Mouse (Mus musculus) MN1 (cell line): ENCODE measurements around the gene Acot6.
"Not testable (repeated sequence)": the region's sequence is repeated elsewhere in the genome, so short reads cannot be mapped to it uniquely, and the experiment has no call there.

ENCODE experiments used
- DNase-seq: peaks from one replicate; pipeline ENCODE4 v3.0.0-alpha.2; 2016; ENCODE audit warnings: low spot score

The Acot6 gene

DNA sequence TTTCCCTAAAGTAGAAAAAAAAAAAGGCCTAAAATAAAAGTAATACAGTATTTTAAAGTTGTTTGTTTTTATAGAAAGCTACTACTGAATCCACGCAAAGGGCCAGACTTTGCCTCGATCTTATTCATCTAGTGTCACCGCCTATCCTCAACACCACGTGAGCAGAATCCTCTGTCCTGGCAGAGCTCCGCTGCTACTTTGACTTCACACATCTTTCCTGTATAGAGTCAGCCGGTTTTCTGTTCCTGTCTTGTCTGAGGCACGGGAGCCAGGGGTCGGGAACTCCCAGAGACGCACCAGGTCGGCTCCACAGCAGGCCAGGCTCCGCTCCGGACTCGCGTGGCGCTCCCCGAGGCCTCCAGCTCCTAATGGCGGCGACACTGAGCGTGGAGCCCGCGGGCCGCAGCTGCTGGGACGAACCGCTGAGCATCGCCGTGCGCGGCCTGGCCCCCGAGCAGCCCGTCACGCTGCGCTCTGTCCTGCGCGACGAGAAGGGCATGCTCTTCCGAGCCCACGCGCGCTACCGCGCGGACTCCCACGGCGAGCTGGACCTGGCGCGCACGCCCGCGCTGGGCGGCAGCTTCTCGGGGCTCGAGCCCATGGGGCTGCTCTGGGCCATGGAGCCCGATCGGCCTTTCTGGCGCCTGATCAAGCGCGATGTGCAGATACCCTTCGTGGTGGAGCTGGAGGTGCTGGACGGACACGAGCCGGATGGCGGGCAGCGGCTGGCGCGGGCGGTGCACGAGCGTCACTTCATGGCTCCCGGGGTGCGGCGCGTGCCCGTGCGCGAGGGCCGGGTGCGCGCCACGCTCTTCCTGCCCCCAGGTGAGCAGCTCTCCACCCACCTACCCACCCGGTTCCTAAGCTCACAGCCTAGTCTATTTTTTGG lies at the start of gene Acot6:
Gene Acot6, plus strand, starts transcription at position 51 of the 889 bp plus-strand sequence.
- DNase-seq = not testable (repeated sequence)

DNA sequence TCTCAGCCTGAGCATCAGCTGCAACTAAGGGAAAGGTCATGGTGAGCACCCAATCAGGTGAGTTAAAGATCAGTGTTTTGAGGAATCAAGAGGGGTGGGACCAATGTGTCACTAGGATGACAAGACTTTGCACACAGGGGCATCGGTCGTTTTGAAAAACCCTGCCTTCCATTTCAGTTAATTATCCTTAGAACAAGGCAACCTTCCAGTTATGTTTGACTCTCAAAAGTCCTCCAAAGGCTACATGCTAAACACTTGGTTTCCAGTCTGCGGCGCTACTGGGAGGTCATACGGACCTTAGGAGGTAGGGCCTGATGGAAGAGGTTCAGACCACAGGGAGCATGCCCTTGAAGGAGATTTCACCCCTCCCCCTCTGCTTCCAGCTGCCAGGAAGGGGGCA lies 49.7 kb upstream of the Acot6 start:
- not testable (repeated sequence) for DNase-seq

DNA sequence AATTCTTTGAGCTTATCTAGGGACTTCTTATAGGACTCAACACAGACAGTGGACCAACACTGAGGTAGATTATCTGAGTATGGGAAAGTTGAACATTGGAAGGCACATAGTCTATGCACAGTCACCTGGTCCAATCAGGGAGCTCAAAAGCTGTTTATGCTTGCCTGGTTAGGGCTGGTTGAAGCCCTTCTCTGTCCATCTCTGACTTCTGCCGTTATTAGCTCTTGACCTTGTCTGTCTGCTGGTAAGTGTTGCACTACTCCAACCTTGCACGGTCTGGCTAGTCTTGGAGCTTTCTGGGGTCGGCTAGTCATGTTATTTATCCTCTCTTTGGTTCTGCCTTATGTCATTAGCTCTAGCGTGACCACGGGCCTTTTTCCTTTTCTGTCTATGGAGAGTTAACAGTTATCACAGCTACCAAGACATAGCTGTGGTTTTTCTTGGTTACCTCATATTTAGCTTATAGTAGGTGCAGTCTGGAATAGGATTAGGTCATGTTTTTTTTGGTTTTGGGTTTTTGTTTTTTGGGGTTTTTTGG lies 48.4 kb upstream of the Acot6 start, which contains the start of gene Acot3:
Gene Acot3, plus strand, starts transcription at position 208 of the 538 bp plus-strand sequence.
- no peak for DNase-seq

DNA sequence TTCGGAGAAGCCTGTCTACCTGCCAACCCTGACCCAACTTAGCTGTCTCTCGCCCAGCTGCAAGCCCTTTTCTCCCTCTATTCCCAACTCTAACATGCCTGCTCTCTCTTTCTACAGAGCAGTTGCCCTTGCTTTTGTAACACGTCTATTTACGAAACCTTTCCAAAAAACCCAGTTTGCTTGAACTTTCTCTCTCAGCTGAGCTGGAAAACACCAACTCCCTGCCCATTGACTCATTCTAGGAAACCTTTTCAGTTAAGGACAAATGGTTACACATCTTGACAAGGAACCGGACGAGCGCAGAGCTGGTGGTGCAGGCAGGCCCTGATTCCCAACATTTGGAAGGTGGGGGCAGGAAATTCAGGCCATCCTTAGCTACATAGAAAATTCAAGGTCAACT lies 47.8 kb upstream of the Acot6 start:
- DNase-seq = no peak

GRCm38 (mm10) chr12:84053173-84053572 lies 47.3 kb upstream of the Acot6 start:
- DNase-seq = no peak

DNA sequence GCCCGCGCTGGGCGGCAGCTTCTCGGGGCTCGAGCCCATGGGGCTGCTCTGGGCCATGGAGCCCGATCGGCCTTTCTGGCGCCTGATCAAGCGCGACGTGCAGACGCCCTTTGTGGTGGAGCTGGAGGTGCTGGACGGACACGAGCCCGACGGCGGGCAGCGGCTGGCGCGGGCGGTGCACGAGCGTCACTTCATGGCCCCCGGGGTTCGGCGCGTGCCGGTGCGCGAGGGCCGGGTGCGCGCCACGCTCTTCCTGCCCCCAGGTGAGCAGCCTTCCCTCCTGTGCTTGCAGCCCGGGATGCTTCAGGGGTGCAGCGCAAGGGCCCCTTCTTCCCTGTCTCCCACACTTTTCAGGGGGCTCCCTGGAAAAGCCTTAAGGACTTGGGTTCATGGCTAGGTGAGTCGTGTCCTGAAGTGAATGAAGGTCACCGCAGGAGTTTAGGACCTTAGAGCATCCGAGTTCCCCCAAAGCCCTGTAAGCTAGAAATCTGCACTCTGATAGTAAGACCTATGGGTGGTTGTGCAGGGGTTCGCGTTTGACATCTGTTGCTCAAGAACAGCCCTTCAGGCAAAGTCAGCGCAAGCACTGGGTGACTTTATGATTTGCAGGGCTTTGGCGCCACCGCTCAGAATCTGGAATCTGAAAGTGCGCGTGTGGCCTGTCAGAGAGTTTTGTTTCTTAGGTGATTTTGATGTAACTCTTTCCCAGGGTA lies 46.6 kb upstream of the Acot6 start:
- no peak for DNase-seq

- peak; percentile 57 for DNase-seq
Measured at GRCm38 (mm10) chr12:84060946-84061345, 39.5 kb upstream of the Acot6 start.

DNA sequence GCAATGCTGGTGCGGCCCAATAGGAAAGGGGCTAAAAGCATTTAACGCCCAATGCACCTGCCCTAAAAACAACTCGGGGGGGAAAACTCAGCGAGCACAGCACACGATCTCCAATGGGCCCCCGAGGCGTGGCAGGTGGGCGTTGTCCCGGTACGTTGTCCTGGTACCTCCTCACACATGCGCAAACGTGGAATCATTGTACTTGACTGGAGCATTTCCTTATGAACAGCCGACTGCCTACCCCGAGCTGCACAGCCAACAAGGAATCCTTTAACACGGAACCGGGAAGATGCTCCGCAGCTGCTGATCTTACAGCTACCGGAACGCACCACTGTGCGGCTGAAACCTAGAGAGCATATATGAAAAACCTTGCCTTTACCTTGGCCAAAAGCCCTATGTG lies 38.1 kb upstream of the Acot6 start:
- no peak for DNase-seq

DNA sequence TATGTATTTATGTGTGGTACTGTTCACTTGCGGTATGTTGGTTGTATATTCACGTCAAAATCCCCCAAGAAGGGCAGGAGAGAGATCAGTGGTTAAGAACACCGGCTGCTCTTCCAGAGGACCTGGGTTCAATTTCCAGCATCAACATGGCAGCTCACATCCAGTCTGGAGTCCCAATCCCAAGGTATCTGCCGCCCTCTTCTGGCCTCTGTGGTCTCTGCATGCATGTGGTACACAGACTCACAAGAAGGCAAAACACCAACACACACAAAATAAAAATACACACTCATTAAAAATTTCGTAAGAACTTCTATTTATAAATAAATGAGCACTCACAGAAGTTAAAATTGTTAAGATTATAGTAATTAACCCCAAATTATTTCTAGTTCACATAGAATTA lies 37.2 kb upstream of the Acot6 start:
- DNase-seq = no peak

- DNase-seq = no peak
Measured at GRCm38 (mm10) chr12:84063833-84064232, 36.6 kb upstream of the Acot6 start.

- DNase-seq = no peak
Measured at GRCm38 (mm10) chr12:84064621-84065020, 35.8 kb upstream of the Acot6 start.

DNA sequence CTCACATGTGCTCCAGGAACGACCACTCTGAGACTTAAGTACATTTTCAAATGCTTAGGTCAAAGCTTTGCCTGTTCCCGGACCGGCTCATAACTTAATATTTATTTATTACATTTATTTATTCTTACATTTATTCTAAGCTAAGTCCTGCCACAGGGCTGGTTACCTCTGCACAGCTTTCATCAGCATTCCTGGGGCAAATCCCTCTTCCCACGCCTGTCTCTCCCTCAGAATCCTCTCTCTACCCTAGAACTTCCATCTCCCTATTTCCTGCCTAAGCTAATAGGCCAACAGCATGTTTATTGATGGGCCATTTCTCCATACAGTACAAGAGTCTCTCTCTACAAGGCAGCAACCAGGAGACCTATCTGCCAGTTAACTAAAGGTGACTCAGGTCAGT lies 32.7 kb upstream of the Acot6 start:
- no peak for DNase-seq

GRCm38 (mm10) chr12:84068296-84068695 lies 32.2 kb upstream of the Acot6 start:
- no peak for DNase-seq

GRCm38 (mm10) chr12:84068986-84069385 lies 31.5 kb upstream of the Acot6 start, which contains the start of gene Acot5:
Acot5 (plus strand) TSS chr12:84069325.
- DNase-seq = no peak

GRCm38 (mm10) chr12:84069582-84069981 lies 30.9 kb upstream of the Acot6 start:
- not testable (repeated sequence) for DNase-seq

DNA sequence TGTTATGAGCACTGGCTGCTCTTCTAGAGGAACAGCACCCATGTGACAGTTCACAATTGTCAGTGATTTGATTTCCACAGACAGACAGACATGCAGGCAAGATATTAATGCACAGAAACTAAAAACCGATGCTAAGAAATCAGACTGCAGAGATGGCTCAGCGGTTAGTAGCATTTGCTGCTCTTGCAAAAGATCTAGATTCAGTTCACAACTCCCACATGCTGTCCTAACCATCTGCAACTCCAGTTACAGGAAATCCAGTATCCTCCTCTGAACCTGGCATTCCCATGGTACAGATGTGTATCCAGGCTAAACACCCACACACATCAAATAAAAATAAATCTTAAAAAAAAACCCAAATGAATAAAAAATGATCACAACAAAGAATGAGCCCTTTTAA lies 28.8 kb upstream of the Acot6 start:
- no peak for DNase-seq

GRCm38 (mm10) chr12:84077371-84077990 lies 23.0 kb upstream of the Acot6 start:
- no peak for DNase-seq

DNA sequence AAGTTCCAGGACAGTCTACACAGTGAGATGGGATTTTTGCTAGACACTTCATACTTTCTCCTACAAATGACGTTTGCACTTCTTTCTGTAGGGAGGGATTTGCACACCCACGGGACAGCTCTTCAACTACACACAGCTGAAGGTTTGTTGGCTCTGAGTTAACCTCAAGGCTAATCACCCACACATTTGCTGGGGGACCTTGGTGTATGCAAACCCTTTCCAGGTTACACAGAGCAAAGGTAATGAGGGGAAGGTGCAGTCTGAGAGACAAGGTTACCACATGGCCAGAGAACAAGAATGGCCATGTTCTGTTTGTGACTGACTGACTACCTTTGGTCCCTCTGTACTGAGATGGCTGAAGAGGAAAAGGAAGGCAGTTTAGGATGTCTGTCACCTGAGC lies 16.6 kb upstream of the Acot6 start:
- no peak for DNase-seq

GRCm38 (mm10) chr12:84084581-84084980 lies 15.9 kb upstream of the Acot6 start:
- DNase-seq = no peak

GRCm38 (mm10) chr12:84094666-84095065 lies 5.8 kb upstream of the Acot6 start:
- DNase-seq = not testable (repeated sequence)

GRCm38 (mm10) chr12:84099605-84100004 lies 849 bp upstream of the Acot6 start:
- DNase-seq = no peak

DNA sequence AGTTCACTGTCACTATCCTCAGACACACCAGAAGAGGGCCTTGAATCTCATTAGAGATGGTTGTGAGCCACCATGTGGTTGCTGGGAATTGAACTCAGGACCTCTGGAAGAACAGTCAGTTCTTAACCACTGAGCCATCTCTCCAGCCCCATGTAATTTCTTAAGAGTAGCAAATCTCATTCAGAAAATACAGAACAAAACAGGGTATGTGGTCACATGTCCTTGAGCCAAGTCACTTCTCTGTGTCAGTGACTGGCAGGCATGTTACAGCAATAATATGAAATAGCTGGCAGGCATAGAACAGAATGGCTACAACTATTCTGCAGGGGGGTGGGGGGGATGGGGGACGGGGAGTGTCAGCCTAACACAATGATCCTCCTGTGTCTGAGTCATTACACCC lies 383 bp upstream of the Acot6 start:
- no peak for DNase-seq
